Mouse (Mus musculus): ENCODE measurements at regions not wholly inside any gene's neighbourhood (a gene's known extent, or its start where the extent isn't known, plus 50 kb on each side); places are given as distances from the start of the nearest gene placed in this dataset.

GRCm38 (mm10) chr4:153003338-153003737, 479.3 kb downstream of the Ajap1 start:
- no peak for DNase-seq

DNA sequence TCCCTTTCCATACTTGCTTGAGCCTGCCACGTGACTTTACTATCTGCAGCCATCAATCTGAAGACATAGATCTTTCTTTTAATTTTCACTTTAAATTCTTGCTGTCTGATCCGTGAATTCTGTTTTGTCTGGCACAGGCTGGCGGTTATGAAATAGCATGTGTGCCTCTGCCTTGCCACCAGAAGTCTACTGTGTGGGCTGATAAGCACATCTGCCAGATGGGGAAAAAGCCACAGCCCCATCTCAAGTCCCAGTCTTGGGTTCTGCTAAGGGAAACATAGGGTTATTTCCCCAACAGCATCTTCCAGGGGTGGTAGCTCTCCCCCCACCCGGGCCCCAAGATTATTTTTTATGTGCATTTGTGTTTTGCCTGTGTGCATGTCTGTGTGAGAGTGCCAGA, 480.1 kb downstream of the Ajap1 start:
- no peak for DNase-seq

- DNase-seq = no peak
These were observed 480.9 kb downstream of the Ajap1 start for GRCm38 (mm10) chr4:153001761-153002160.

- DNase-seq = peak; percentile 9
These were observed 483.1 kb downstream of the Ajap1 start for GRCm38 (mm10) chr4:152999526-152999925.

GRCm38 (mm10) chr4:152997251-152997650, 485.4 kb downstream of the Ajap1 start:
- no peak for DNase-seq

DNA sequence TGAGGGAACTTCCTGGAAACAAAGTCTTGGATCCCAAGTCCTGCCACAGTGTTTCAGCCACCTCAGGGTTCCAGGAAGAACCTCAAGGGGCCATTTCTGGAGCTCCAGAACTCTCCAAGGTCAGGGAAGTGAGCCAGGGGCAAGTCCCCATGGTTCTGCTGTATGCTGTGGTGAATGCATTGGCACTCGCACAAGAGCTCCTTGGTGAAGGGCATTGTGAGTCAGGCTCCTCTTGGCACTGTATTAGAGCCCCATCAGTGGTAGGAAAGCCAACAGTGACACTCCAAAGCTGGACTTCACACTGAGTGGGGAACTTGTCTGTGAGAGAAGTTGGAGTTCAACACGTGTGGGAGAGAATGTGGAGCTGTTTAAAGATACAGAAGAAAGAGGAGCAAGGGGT, 486.0 kb downstream of the Ajap1 start:
- DNase-seq = no peak

DNA sequence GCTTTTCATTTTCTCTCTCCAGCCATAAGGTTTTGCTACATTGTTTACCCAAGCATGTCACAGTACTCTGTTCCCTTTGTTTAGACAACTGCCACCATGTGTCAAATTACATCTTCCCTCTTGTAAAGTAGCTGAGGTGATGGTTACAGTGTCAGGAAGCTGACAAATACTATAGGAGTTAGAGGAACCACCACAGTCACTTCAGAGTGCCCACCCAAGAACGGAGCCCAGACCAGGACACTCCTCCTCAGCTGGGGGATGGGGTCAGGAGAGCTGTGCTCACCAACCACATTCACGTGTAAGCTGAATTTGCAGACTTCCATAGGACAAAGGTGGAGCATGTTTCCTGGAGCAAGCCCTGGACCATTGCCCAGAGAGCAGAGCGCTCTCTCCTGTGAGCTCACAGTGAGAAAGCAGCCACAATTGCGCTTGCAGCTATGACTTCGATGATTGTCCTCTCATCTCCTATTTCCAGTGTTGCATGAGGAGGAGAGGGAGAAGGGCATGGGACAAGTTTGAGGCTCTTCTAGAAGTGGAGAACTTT, 487.5 kb downstream of the Ajap1 start:
- no peak for DNase-seq

DNA sequence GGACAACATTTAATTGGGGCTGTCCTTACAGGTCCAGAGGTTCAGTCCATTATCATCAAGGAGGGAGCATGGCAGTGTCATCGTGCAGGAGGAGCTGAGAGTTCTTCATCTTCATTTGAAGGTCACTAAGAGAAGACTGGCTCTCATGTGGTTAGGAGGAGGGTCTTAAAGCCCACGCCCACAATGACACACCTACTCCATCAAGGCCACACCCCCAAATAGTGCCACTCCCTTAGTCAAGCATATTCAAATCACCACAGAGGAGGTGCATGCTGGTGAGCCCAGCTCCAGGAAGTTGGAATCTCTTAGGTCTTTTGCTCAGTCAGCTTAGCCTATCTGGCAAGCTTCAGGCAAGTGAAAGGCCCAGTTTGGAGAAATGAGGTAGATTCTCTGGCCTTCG, 488.4 kb downstream of the Ajap1 start:
- no peak for DNase-seq

DNA sequence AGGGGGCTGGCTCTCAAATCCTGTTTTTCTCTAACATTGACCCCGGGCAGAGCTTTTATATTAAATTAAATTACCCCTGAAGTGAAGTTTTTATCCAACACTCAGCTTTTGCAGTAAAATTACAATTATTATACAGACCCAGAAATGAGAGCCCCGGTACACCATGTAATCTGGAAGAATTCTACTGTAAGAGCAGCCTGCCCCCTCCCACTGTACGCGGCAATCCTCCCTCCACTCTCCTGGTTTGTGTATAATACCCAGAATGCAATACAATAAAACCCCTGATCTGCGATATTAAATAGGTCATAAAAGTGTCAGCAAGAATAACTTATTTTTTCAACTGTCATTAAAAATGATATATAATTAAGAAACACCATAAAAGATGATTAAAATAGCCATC, 492.3 kb downstream of the Ajap1 start:
- no peak for DNase-seq

DNA sequence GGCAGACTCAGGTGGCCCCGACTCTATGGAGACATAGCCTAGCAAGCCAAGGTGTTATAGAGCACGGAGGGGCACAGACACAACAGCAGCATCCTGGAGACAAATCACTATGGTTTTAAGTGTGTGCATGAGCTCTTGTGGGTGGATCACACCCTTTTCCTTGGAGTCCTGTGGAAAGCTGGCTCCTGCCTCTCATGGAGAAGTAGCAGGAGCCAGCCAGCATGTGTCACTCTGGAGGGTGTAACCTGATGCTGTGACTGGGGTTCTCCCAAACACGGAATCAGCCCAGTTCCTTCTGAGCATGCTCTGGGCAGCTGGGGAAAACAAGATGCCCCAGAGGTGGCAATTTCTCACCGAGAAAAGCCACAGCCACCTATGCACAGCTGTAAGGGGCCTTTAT, 494.9 kb downstream of the Ajap1 start:
- no peak for DNase-seq

- no peak for DNase-seq
These were observed 497.5 kb upstream of the Kcnab2 start for GRCm38 (mm10) chr4:152975012-152975675.

DNA sequence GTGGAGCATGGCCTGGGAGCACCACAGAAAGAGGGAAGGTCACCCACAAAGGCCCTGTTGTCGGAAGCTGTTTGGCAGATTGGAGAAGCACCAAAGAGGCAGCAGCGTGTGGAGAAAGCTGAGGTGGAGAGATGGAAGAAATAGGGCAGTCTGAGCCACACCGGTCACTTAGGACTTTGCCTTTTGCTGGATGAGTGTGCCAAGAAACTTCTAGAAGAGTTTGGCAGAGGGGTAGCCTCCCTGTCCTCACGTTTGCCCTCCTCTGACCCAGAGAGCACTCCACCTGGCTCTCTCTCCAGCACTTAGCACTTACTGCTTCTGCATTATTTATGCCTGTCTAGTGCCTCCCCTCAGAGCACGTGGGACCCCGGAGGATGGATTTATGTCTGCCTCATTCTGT, 485.3 kb upstream of the Kcnab2 start:
- DNase-seq = no peak

GRCm38 (mm10) chr4:152962165-152962564, 484.5 kb upstream of the Kcnab2 start:
- no peak for DNase-seq

GRCm38 (mm10) chr4:152961677-152962076, 484.0 kb upstream of the Kcnab2 start:
- no peak for DNase-seq

- DNase-seq = no peak
These were observed 482.1 kb upstream of the Kcnab2 start for GRCm38 (mm10) chr4:152959627-152960230.

- peak; percentile 61 for DNase-seq
These were observed 475.7 kb upstream of the Kcnab2 start for GRCm38 (mm10) chr4:152953237-152953974.

GRCm38 (mm10) chr4:152948956-152949355, 471.3 kb upstream of the Kcnab2 start:
- DNase-seq = no peak

DNA sequence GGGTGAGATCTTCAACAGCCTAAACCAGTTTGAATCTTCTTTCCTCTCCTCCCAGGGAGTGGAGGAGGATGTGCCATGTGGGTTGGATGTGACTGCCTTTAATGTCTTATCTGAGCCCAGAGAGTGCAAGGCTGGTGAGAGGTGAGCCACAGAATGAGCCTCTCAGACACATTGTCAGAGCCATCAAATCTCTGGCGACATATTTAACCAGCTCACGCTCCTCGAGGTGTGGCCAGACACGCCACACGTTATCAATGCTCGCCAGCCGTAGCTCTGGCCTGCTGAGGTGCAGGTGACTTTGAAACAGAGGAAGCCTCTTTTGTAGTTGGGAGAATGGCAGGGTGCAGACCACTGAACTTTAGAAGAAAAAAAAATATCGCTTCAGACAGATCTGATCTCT, 463.5 kb upstream of the Kcnab2 start:
- no peak for DNase-seq

DNA sequence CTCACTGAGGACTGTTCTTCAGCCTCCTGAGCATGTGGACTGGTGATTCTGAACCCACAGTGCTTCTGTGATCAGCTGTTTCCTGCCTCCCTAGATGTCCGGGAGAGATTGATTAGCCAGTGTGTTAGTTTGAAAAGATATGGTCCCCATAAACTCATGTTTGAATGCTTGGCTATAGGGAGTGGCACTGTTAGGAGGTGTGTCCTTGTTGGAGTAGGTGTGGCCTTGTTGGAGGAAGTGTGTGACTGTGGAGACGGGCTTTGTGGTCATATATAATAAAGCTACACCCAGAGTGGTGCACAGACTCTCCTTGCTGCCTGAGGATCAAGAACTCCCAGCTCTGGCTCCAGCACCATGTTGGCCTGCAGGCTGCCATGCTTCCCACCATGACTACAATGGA, 458.9 kb upstream of the Kcnab2 start:
- no peak for DNase-seq

DNA sequence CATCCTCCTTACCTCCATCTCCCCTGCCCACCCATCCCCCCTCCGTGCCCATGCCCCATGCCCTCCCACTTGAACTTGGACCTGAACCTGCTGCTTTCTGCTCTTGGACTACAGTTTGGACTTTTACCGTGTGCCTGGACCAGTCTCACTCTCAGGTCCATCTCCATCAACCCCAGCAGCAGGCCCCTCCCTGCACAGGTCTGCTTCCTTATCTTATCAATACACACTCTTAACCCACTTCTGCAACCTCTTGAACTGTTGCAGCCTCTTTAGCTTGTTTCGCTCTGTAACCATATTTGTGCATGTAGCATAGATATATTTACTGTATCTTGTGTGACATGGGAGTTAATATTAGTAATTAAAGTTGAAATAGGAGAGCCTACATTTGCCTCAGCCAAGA, 457.8 kb upstream of the Kcnab2 start:
- DNase-seq = no peak

GRCm38 (mm10) chr4:152928422-152928985, 450.8 kb upstream of the Kcnab2 start:
- DNase-seq = no peak

DNA sequence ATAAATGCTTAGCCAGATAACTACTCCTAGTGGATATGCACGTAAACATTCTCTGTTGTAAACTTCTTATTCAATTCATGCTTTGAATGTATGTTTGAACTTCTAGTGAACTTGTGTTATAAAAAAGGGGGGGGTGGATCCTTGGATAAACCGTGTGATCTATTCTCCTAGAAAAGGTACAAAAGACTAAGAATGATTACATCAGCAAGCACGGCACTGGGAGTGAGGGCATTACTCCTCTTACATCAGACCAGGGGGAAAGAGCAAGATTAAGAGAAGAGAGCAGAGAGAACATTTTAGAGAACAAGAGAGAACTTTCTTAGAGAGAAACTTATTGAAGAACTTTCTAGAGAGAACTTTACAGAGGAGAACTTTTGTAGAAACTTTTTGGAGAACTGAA, 442.6 kb upstream of the Kcnab2 start:
- no peak for DNase-seq

DNA sequence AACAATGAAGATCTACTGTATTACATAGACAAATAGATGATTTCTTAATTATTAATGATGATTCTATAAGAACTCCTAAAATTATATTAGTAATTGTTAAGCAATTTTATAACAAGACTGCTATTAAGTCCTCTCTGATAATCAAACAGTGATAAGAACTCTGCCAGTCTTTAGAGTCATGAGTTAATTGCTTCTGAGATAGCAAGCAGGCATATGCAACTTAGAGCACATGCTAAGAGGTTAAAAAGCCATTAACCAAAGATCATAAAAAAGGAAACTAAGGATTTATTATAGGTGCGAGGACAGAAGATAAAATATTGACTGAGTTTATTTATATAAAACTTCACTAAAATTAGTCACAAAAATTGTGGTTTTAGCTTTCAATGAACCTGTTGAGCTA, 442.2 kb upstream of the Kcnab2 start:
- DNase-seq = no peak

- peak; percentile 46 for DNase-seq
These were observed 438.9 kb upstream of the Kcnab2 start for GRCm38 (mm10) chr4:152916576-152916975.

Measured in embryo, embryonic 11 days (tissue).